Mouse (Mus musculus): ENCODE data around the gene Rtl10. TPM values are rescaled to one million over a fixed set of nuclear protein-coding genes. Genes with fewer than 3 reads are reported as not detected.
A peak's percentile ranks its signal among the peaks of the same experiment; 100 is the strongest.

Rtl10 gene
- 3.3 and 3.4 TPM in 2 replicates for polyA plus RNA-seq (2014; fragmentation: Nextera tagmentation; extraction: Ambion mirVana)

DNA sequence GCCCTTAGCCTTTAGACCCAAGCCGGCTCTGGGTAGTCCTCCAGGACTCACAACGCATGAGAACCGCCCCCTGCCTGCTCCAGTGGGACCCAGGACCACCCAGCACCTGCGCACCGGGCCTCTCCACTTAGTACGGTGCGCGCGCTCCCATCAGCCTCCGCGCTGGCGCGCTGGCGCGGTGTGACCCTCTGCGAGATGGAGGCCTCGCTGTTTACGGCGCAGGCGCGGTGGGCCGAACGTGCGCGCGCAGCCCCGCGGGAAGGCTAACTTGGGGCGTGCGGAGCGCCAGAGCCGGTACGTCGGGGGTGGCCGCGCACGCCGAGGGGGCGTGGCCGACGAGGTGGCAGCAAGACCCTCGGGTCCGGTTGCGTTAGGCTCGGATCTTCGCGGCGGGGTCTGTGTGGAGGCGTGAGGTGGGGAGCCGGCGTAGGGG lies at the start of gene Rtl10, which contains the start of gene Gnb1l:
TSS of gene Rtl10 (plus strand) at position 344 of the 433 bp plus-strand sequence.
TSS of gene Gnb1l (plus strand) at position 156 of the 433 bp plus-strand sequence.
- under 1% methylated on average over 51 of the region's 51 CpGs for WGBS
- Histone ChIP-seq H3K27me3 (ENCODE audit: control insufficient read depth, insufficient read depth, low read length) (no peaks in the 10 kb centered on the region), H3K4me1 (ENCODE audit: control insufficient read depth, insufficient read depth, low read length) (peaks cover 16% of the 10 kb centered on the region), H3K4me2 (ENCODE audit: low read depth, low read length) (peak within 1 kb of the TSS; percentile 80), H3K4me3 (ENCODE audit: low read depth, low read length) (peak within 1 kb of the TSS; percentile 63), H3K9me3 (ENCODE audit: control insufficient read depth, low read length) (no peaks in the 10 kb centered on the region), H3K9ac (replicated peaks; ENCODE audit: low read depth, low read length) (peak within 1 kb of the TSS; percentile 86), H3K36me3 (ENCODE audit: control insufficient read depth, insufficient read depth, low read length) (peaks cover 5% of the 10 kb centered on the region; the same call in 1 of the 2 replicates), H3K27ac (ENCODE audit: low read depth, low read length) (peak within 1 kb of the TSS; percentile 91)
- ATAC-seq (ENCODE audit: low read depth), result peak; percentile 99

DNA sequence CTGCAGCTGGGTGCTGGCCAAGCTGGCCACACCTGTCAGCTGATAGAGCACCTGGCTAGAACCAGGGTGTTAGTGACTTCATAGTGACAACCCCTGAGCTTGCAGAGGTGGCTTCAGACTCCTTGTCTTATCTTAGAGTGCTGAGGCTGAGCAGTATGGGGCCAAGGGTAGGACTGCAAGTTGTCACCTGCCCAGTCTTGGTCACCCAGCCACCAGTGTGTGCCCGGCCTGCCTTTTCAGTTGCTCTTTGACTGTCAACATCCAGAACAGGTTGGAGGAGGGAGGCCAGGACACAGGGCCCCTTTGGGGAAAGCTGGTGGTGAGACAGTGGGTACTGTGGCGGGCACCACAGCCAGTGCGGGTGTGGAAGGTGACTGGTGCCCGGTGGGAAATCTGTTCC lies 49.7 kb upstream of the Rtl10 start:
- H3K4me2 ChIP-seq (ENCODE audit: low read depth, low read length), result no peak overlapping the region
- peaks cover 2% of the 10 kb centered on the region; the same call in 1 of the 2 replicates for H3K36me3 ChIP-seq (ENCODE audit: control insufficient read depth, insufficient read depth, low read length)
- ATAC-seq (ENCODE audit: low read depth), result no peak
- no peak overlapping the region for H3K9ac ChIP-seq (replicated peaks; ENCODE audit: low read depth, low read length)
- no peaks in the 10 kb centered on the region for H3K27me3 ChIP-seq (ENCODE audit: control insufficient read depth, insufficient read depth, low read length)
- 98% methylated on average over 4 of the region's 4 CpGs for WGBS
- H3K9me3 ChIP-seq (ENCODE audit: control insufficient read depth, low read length), result no peaks in the 10 kb centered on the region
- H3K4me3 ChIP-seq (ENCODE audit: low read depth, low read length), result no peak overlapping the region
- H3K27ac ChIP-seq (ENCODE audit: low read depth, low read length), result no peak overlapping the region
- no peaks in the 10 kb centered on the region for H3K4me1 ChIP-seq (ENCODE audit: control insufficient read depth, insufficient read depth, low read length)

DNA sequence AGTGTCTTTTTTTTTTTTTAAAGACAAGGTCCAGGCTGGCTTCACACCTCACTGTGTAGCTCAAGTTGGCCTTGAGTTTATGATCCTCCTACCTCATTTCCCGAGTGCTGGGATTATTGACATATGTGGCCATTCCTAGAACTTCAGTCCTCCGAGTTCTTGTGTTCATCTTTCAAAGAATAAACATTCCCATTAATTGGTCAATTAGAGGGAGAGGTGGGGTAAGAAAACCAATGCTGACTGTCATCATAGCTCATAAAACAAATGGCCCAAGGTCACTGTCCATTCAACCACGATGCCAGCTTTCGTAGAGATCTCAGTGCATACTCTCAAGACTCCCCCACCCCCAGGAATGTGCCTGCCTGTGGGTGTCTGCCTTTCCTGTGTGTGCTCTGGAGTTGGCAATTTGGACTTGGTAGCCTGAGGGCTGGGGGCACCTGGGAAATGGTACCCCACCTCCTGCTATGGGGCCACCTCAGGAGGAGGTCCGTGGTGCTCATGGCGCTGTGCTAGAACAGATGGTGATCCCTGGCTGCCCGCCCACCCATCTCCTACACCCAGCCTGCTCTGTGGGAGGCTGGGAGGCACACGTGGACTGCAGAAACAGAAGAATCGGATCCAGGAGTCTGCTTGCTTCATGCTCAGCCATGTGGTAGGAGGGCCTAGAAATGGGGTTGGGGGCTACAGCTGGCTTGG lies 47.1 kb upstream of the Rtl10 start:
- no peak overlapping the region for H3K27ac ChIP-seq (ENCODE audit: low read depth, low read length)
- no peak for ATAC-seq (ENCODE audit: low read depth)
- WGBS, result 61% methylated on average over 9 of the region's 9 CpGs
- peaks cover 2% of the 10 kb centered on the region; the same call in 1 of the 2 replicates for H3K36me3 ChIP-seq (ENCODE audit: control insufficient read depth, insufficient read depth, low read length)
- no peaks in the 10 kb centered on the region for H3K27me3 ChIP-seq (ENCODE audit: control insufficient read depth, insufficient read depth, low read length)
- no peak overlapping the region for H3K9ac ChIP-seq (replicated peaks; ENCODE audit: low read depth, low read length)
- H3K4me2 ChIP-seq (ENCODE audit: low read depth, low read length), result no peak overlapping the region
- no peaks in the 10 kb centered on the region for H3K9me3 ChIP-seq (ENCODE audit: control insufficient read depth, low read length)
- H3K4me1 ChIP-seq (ENCODE audit: control insufficient read depth, insufficient read depth, low read length), result no peaks in the 10 kb centered on the region
- no peak overlapping the region for H3K4me3 ChIP-seq (ENCODE audit: low read depth, low read length)

DNA sequence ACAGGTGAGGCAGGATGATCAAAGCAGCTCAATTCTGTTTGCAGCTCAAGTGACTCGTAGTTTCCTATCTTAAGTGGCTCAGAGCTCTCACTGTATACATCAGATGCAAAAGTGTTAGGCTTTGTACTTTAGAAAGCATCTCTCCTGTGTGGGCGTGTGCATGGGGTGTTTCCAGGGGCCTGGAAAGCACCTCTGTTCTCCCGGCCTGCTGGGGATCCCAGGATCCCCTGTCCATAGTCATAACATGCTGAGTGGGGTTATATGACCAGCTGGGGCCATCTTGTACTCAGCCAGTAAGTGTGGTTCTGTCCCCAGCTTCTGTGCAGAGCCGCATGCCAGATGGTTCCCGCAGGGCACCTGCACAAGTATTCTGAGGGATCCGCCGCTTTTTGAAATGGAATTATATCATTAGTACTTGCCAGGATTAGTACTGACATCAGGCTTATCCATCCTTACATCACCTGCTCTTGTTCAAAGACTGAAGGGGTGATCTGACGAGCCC lies 46.3 kb upstream of the Rtl10 start:
- H3K4me2 ChIP-seq (ENCODE audit: low read depth, low read length), result no peak overlapping the region
- H3K4me3 ChIP-seq (ENCODE audit: low read depth, low read length), result no peak overlapping the region
- no peak overlapping the region for H3K27ac ChIP-seq (ENCODE audit: low read depth, low read length)
- no peaks in the 10 kb centered on the region for H3K27me3 ChIP-seq (ENCODE audit: control insufficient read depth, insufficient read depth, low read length)
- 81% methylated on average over 8 of the region's 8 CpGs for WGBS
- H3K36me3 ChIP-seq (ENCODE audit: control insufficient read depth, insufficient read depth, low read length), result peaks cover 2% of the 10 kb centered on the region; the same call in 1 of the 2 replicates
- no peak overlapping the region for H3K9ac ChIP-seq (replicated peaks; ENCODE audit: low read depth, low read length)
- H3K4me1 ChIP-seq (ENCODE audit: control insufficient read depth, insufficient read depth, low read length), result no peaks in the 10 kb centered on the region
- no peak for ATAC-seq (ENCODE audit: low read depth)
- no peaks in the 10 kb centered on the region for H3K9me3 ChIP-seq (ENCODE audit: control insufficient read depth, low read length)

DNA sequence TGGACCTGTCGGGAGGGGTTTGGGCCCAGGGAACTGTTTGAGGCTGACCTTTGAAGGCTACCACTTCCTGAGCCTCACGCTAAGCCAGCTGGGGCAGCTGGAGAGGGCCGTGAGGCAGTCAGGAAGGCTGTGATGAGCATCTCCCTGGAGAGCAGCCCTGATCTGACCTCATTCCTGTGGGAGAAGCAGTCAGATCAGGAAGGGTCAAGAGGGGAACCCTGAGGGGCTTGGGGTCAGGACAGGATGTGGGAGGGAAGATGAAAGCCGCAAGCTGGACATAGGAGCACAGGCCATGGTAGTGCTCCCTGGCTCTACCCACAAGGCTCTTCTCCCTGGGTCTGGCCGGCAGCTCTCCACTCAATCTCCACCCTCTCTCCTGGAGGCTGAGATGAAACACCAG lies 44.9 kb upstream of the Rtl10 start:
- Histone ChIP-seq H3K4me1 (ENCODE audit: control insufficient read depth, insufficient read depth, low read length) (peaks cover 2% of the 10 kb centered on the region), H3K36me3 (ENCODE audit: control insufficient read depth, insufficient read depth, low read length) (peaks cover 2% of the 10 kb centered on the region; the same call in 1 of the 2 replicates), H3K9me3 (ENCODE audit: control insufficient read depth, low read length) (no peaks in the 10 kb centered on the region), H3K27ac (ENCODE audit: low read depth, low read length) (no peak overlapping the region), H3K4me2 (ENCODE audit: low read depth, low read length) (no peak overlapping the region), H3K27me3 (ENCODE audit: control insufficient read depth, insufficient read depth, low read length) (no peaks in the 10 kb centered on the region), H3K9ac (replicated peaks; ENCODE audit: low read depth, low read length) (no peak overlapping the region), H3K4me3 (ENCODE audit: low read depth, low read length) (no peak overlapping the region)
- no peak for ATAC-seq (ENCODE audit: low read depth)
- WGBS, result 69% methylated on average over 5 of the region's 5 CpGs

DNA sequence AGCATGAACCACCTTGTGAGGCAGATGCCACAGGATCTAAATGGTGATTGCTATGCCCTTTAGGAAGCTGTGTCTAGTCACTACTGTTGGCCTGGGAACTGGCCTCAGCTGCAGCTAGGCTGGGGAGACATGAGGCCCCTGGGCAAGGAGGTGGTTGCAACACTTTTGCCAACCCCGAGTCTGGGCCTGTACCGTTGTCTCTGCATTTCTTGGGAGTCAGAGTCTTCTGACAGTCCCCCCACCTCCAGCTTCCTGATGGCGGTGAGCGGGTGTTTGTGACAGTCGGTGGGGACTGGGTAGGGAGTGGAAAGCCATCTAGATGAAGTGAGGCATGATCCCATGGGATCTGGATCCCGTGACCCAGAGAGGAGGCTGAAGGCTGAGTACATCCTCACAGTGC lies 43.3 kb upstream of the Rtl10 start:
- Histone ChIP-seq H3K36me3 (ENCODE audit: control insufficient read depth, insufficient read depth, low read length) (no peaks in the 10 kb centered on the region), H3K9me3 (ENCODE audit: control insufficient read depth, low read length) (no peaks in the 10 kb centered on the region), H3K27me3 (ENCODE audit: control insufficient read depth, insufficient read depth, low read length) (no peaks in the 10 kb centered on the region), H3K4me1 (ENCODE audit: control insufficient read depth, insufficient read depth, low read length) (peaks cover 17% of the 10 kb centered on the region), H3K9ac (replicated peaks; ENCODE audit: low read depth, low read length) (no peak overlapping the region), H3K4me2 (ENCODE audit: low read depth, low read length) (no peak overlapping the region), H3K27ac (ENCODE audit: low read depth, low read length) (no peak overlapping the region), H3K4me3 (ENCODE audit: low read depth, low read length) (no peak overlapping the region)
- WGBS, result 84% methylated on average over 6 of the region's 6 CpGs
- no peak for ATAC-seq (ENCODE audit: low read depth)

DNA sequence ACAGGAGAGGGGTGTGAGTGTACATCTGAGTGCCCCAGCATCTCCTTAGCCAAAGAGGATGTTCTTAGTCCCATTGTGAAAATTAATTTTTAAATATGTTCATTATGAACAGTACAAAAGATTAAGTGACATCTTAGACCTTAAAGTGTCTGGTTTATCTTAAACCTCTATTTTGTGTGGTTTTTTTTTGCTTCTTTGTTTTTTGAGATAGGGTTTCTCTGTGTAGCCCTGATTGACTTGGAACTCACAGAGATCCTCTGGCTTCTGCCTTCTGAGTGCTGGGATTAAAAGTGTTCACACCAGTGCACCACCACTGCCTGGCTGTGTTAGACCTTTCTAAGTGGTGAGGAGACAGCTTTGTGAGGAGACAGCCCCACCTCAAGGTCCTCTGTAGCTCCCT lies 40.0 kb upstream of the Rtl10 start:
- Histone ChIP-seq H3K27me3 (ENCODE audit: control insufficient read depth, insufficient read depth, low read length) (no peaks in the 10 kb centered on the region), H3K4me2 (ENCODE audit: low read depth, low read length) (no peak overlapping the region), H3K4me3 (ENCODE audit: low read depth, low read length) (no peak overlapping the region), H3K27ac (ENCODE audit: low read depth, low read length) (no peak overlapping the region), H3K9me3 (ENCODE audit: control insufficient read depth, low read length) (no peaks in the 10 kb centered on the region), H3K36me3 (ENCODE audit: control insufficient read depth, insufficient read depth, low read length) (no peaks in the 10 kb centered on the region), H3K4me1 (ENCODE audit: control insufficient read depth, insufficient read depth, low read length) (peaks cover 17% of the 10 kb centered on the region), H3K9ac (replicated peaks; ENCODE audit: low read depth, low read length) (no peak overlapping the region)
- no peak for ATAC-seq (ENCODE audit: low read depth)

DNA sequence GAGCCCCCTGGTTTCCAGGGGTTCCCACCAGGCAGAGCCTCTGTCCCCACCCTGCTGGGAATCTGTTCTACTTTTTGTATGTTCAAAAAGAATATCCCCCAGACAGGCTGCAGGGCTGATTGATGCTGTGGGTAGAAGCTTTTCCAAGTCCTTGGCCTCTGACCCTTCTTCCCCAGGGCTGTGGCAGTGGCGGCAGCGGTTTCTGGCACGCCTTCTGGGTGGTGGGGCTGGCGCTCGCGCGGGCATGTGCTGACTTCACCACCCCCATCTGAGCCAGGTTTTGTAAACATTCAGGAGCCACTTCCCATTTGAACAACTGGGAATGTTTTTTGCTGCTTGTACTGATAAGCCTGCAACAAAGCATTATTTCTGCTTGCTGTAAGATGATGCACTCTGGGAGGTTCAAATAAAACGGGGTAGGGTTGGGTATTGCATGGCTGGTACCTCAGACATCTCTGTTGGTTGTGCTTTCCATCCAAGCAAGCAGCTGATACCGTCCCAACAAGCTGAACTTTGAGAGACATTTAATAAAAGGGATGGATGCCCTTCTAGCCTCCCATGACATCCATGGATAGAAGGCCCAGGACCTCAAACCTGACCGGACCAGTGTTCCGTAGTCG lies 39.3 kb upstream of the Rtl10 start:
- H3K36me3 ChIP-seq (ENCODE audit: control insufficient read depth, insufficient read depth, low read length), result no peaks in the 10 kb centered on the region
- H3K9ac ChIP-seq (replicated peaks; ENCODE audit: low read depth, low read length), result peak overlapping the region; percentile 37
- peak; percentile 23; the same call in 1 of the 2 replicates for ATAC-seq (ENCODE audit: low read depth)
- 10% methylated on average over 12 of the region's 12 CpGs for WGBS
- no peaks in the 10 kb centered on the region for H3K27me3 ChIP-seq (ENCODE audit: control insufficient read depth, insufficient read depth, low read length)
- H3K27ac ChIP-seq (ENCODE audit: low read depth, low read length), result peak overlapping the region; percentile 31; the same call in 1 of the 2 replicates
- peak overlapping the region; percentile 10; the same call in 1 of the 2 replicates for H3K4me3 ChIP-seq (ENCODE audit: low read depth, low read length)
- peaks cover 17% of the 10 kb centered on the region for H3K4me1 ChIP-seq (ENCODE audit: control insufficient read depth, insufficient read depth, low read length)
- H3K4me2 ChIP-seq (ENCODE audit: low read depth, low read length), result peak overlapping the region; percentile 38
- H3K9me3 ChIP-seq (ENCODE audit: control insufficient read depth, low read length), result no peaks in the 10 kb centered on the region

DNA sequence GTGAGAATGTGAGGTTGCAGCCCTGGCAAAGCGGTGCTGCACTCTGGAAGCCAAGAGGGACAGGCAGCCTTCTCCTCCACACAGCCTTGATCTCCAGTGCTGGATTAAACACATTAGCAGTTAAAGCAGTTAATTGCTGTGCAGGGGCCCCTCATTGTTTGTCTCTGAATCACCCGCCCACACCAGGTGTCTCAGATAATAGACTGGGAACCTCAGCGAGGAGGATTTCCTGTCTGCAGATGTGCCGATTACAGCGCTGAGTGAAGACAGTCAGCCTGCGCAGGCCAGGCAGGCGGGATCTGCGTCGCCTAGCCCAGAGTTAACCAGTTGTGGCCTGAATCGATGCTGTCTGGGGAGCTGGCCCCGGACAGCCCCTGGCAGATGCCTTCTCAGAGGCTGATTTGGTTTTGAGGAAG lies 38.7 kb upstream of the Rtl10 start:
- Histone ChIP-seq H3K4me3 (ENCODE audit: low read depth, low read length) (peak overlapping the region; percentile 10; the same call in 1 of the 2 replicates), H3K9me3 (ENCODE audit: control insufficient read depth, low read length) (no peaks in the 10 kb centered on the region), H3K4me1 (ENCODE audit: control insufficient read depth, insufficient read depth, low read length) (peaks cover 17% of the 10 kb centered on the region), H3K9ac (replicated peaks; ENCODE audit: low read depth, low read length) (peak overlapping the region; percentile 37), H3K4me2 (ENCODE audit: low read depth, low read length) (peak overlapping the region; percentile 38), H3K27ac (ENCODE audit: low read depth, low read length) (peak overlapping the region; percentile 31; the same call in 1 of the 2 replicates), H3K27me3 (ENCODE audit: control insufficient read depth, insufficient read depth, low read length) (no peaks in the 10 kb centered on the region), H3K36me3 (ENCODE audit: control insufficient read depth, insufficient read depth, low read length) (no peaks in the 10 kb centered on the region)
- ATAC-seq (ENCODE audit: low read depth), result peak; percentile 87
- under 1% methylated on average over 11 of the region's 11 CpGs for WGBS
